Mouse (Mus musculus) thymus, postnatal 36 days (tissue): ENCODE results near the gene Son.
"Not testable (repeated sequence)": the region's sequence is repeated elsewhere in the genome, so short reads cannot be mapped to it uniquely, and the experiment has no call there.

ENCODE experiments used
- DNase-seq, 2 experiments: peaks; one replicate each; pipeline ENCODE4 v3.0.0; 2022; ENCODE audit warnings: mixed read lengths in 2 of 2

The Son gene

GRCm38 (mm10) chr16:91639636-91640035 is 7.7 kb upstream of the Son start:
- DNase-seq, result no peak

- DNase-seq, result no peak
Observed at GRCm38 (mm10) chr16:91640171-91640570, 7.1 kb upstream of the Son start.

- DNase-seq, result no peak
Observed at GRCm38 (mm10) chr16:91644901-91645300, 2.4 kb upstream of the Son start.

GRCm38 (mm10) chr16:91645420-91645819 is 1.9 kb upstream of the Son start:
- DNase-seq, result not testable (repeated sequence)

GRCm38 (mm10) chr16:91645995-91646602 is 1.2 kb upstream of the Son start:
- DNase-seq, result peak; percentile 43 to 57

GRCm38 (mm10) chr16:91646681-91647419 is 456 bp upstream of the Son start, which contains the start of gene Gart:
Gene Gart, minus strand, starts transcription at chr16:91646952.
- peak; percentile 95 to 96 for DNase-seq

GRCm38 (mm10) chr16:91648220-91648550 is 879 bp downstream of the Son start:
- peak; percentile 80 for DNase-seq

GRCm38 (mm10) chr16:91649246-91649645 is 1.9 kb downstream of the Son start:
- DNase-seq, result no peak

- DNase-seq, result no peak
Observed at GRCm38 (mm10) chr16:91649781-91650180, 2.5 kb downstream of the Son start.

- DNase-seq, result no peak
Observed at GRCm38 (mm10) chr16:91652191-91652590, 4.9 kb downstream of the Son start.

GRCm38 (mm10) chr16:91655285-91655684 is 8.0 kb downstream of the Son start:
- no peak for DNase-seq

- no peak for DNase-seq
Observed at GRCm38 (mm10) chr16:91657285-91657684, 10.0 kb downstream of the Son start.

- DNase-seq, result no peak
Observed at GRCm38 (mm10) chr16:91658471-91658870, 11.2 kb downstream of the Son start.

GRCm38 (mm10) chr16:91659798-91660197 is 12.5 kb downstream of the Son start:
- DNase-seq, result no peak

- no peak for DNase-seq
Observed at GRCm38 (mm10) chr16:91661397-91661796, 14.1 kb downstream of the Son start.

- DNase-seq, result no peak
Observed at GRCm38 (mm10) chr16:91662336-91662735, 15.0 kb downstream of the Son start.

- DNase-seq, result no peak
Observed at GRCm38 (mm10) chr16:91663795-91664194, 16.5 kb downstream of the Son start.

- no peak for DNase-seq
Observed at GRCm38 (mm10) chr16:91674500-91674899, 27.2 kb downstream of the Son start.

GRCm38 (mm10) chr16:91678147-91678911 is 31.0 kb downstream of the Son start:
- DNase-seq, result no peak

- no peak for DNase-seq
Observed at GRCm38 (mm10) chr16:91680656-91681055, 33.4 kb downstream of the Son start.

GRCm38 (mm10) chr16:91685526-91685925 is 38.2 kb downstream of the Son start:
- no peak for DNase-seq

- no peak for DNase-seq
Observed at GRCm38 (mm10) chr16:91686369-91686768, 39.1 kb downstream of the Son start.

- no peak for DNase-seq
Observed at GRCm38 (mm10) chr16:91688023-91688618, 40.8 kb downstream of the Son start.
